In genomic region chr3:37760866-37761265, GRCm38 (mm10) we compare ENCODE assay signal across 14 mouse cellular contexts. TPM values are rescaled to one million over a fixed set of nuclear protein-coding genes. Genes with fewer than 3 reads are reported as not detected.
A peak's percentile ranks its signal among the peaks of the same experiment; 100 is the strongest.
DNase-seq lines count a peak whose midpoint lies in the region; ATAC-seq and TF ChIP-seq lines count a peak whose summit lies in the region.
"Had no signal": no experiment of that assay in that cellular context is flagged by ENCODE, and none has a peak within 500 bp of the region (broad histone marks: within the 10 kb centered on the region; RNA-seq: fewer than 3 reads in every experiment).

No protein-coding gene starts in this region.

- H3K4me3 ChIP-seq in gastrocnemius, adult 2 months = no peak overlapping the region
- H3K4me3 ChIP-seq in lung, postnatal 0 days (ENCODE audit: low read depth, low read length) = no peak overlapping the region
- no peak overlapping the region for H3K4me3 ChIP-seq in lung, adult 2 months (replicated peaks; ENCODE audit: extremely low read depth, low read depth, low read length)
- no peak overlapping the region for H3K4me3 ChIP-seq in cerebellum, adult 2 months (replicated peaks; ENCODE audit: insufficient read depth, low read depth, low read length)
- H3K4me3 ChIP-seq: heart, embryonic 13.5 days; limb, embryonic 12.5 days had no signal

- no peak for TF ChIP-seq CTCF in gastrocnemius, adult 2 months (IDR thresholded peaks at IDR 0.05)
- no peak for TF ChIP-seq CTCF in lung, postnatal 0 days (IDR thresholded peaks at IDR 0.05)
- TF ChIP-seq CTCF in lung, adult 2 months (IDR thresholded peaks at IDR 0.05; ENCODE audit: insufficient read depth, low read length) = no peak
- TF ChIP-seq CTCF in cerebellum, adult 2 months (IDR thresholded peaks at IDR 0.05; ENCODE audit: borderline replicate concordance, insufficient read depth, low read depth, low read length) = no peak

- ATAC-seq in lung, postnatal 0 days = no peak
- ATAC-seq in inflammation-experienced regulatory T-cells, adult 6 months = peak; percentile 57

- intact Hi-C loops in gastrocnemius, adult 2 months (cut with DNase I) = no loop called here
- intact Hi-C loops in gastrocnemius, postnatal 14 days (cut with DNase I; ENCODE audit: low total_unique reads) = no loop called here

- no peak overlapping the region for H3K27ac ChIP-seq in gastrocnemius, adult 2 months
- H3K27ac ChIP-seq in lung, postnatal 0 days (ENCODE audit: low read length) = no peak overlapping the region
- H3K27ac ChIP-seq in cerebellum, adult 2 months (ENCODE audit: insufficient read depth, low read length) = no peak overlapping the region
- H3K27ac ChIP-seq: heart, embryonic 13.5 days; limb, embryonic 12.5 days; macrophage had no signal

- no peak overlapping the region for H3K9ac ChIP-seq in lung, postnatal 0 days (replicated peaks; ENCODE audit: low read depth)
- H3K9ac ChIP-seq: heart, embryonic 13.5 days; limb, embryonic 12.5 days had no signal

- H3K4me2 ChIP-seq in lung, postnatal 0 days (replicated peaks; ENCODE audit: low read depth, low read length) = no peak overlapping the region
- H3K4me2 ChIP-seq: heart, embryonic 13.5 days; limb, embryonic 12.5 days had no signal

- TF ChIP-seq POLR2A in lung, adult 2 months (IDR thresholded peaks at IDR 0.05; ENCODE audit: borderline replicate concordance, extremely low read depth, low read depth, low read length) = no peak
- no peak for TF ChIP-seq POLR2A in cerebellum, adult 2 months (IDR thresholded peaks at IDR 0.05; ENCODE audit: borderline replicate concordance, insufficient read depth, low read length)

- no peaks in the 10 kb centered on the region for H3K36me3 ChIP-seq in lung, postnatal 0 days (ENCODE audit: insufficient read depth, low read length)
- H3K36me3 ChIP-seq: heart, embryonic 13.5 days; limb, embryonic 12.5 days had no signal

- H3K27me3 ChIP-seq in lung, postnatal 0 days (replicated peaks; ENCODE audit: insufficient read depth, low read length) = no peaks in the 10 kb centered on the region
- no peaks in the 10 kb centered on the region for H3K27me3 ChIP-seq in cerebellum, adult 2 months (ENCODE audit: control insufficient read depth, insufficient read depth, low read length)
- H3K27me3 ChIP-seq: heart, embryonic 13.5 days had no signal

- no peak for TF ChIP-seq EP300 in lung, postnatal 0 days (IDR thresholded peaks at IDR 0.05)

- peak; percentile 26 for DNase-seq in gastrocnemius, adult 2 months
- DNase-seq in gastrocnemius, postnatal 14 days = no peak
- peak; percentile 63 for DNase-seq in lung, postnatal 0 days (ENCODE audit: low spot score)
- DNase-seq in lung, adult 2 months = no peak
- peak; percentile 57 for DNase-seq in thymus, postnatal 14 days
- DNase-seq in cerebellum, adult 2 months = no peak
- DNase-seq in cerebellum, postnatal 14 days = no peak
- DNase-seq: cerebellum, postnatal 10 days; layer of hippocampus, adult 9-11 months; right cerebral cortex, adult 18-20 months had no signal

- 48% methylated on average over 6 of the region's 6 CpGs for WGBS in lung, postnatal 0 days
- WGBS in lung, adult 2 months = 36% methylated on average over 6 of the region's 6 CpGs
- WGBS in cerebellum, adult 2 months = 86% methylated on average over 6 of the region's 6 CpGs

- H3K9me3 ChIP-seq in lung, postnatal 0 days (ENCODE audit: low read length) = no peaks in the 10 kb centered on the region
- H3K9me3 ChIP-seq: heart, embryonic 13.5 days had no signal

- peaks cover 9% of the 10 kb centered on the region for H3K4me1 ChIP-seq in lung, postnatal 0 days (ENCODE audit: insufficient read depth, low read depth, low read length)
- peaks cover 10% of the 10 kb centered on the region for H3K4me1 ChIP-seq in lung, adult 2 months (ENCODE audit: control insufficient read depth, insufficient read depth, low read length)
- H3K4me1 ChIP-seq in cerebellum, adult 2 months (ENCODE audit: control insufficient read depth, insufficient read depth, low read length) = no peaks in the 10 kb centered on the region; the same call in 1 of the 2 replicates

RNA-seq across cellular contexts. Expression of gene Gm5148, which starts 36.6 kb away (rescaled TPM):
- total RNA-seq in gastrocnemius, adult 2 months (2021) = under 1 TPM in 1 of 2 experiments, not detected in 1; 0.25 TPM
- total RNA-seq in gastrocnemius, postnatal 14 days (2021) = under 1 TPM in 1 of 2 experiments, not detected in 1; 0.27 TPM
- 10.1 and 11.7 TPM in 2 replicates for polyA plus RNA-seq in lung, postnatal 0 days (2015; fragmentation: Nextera tagmentation; extraction: Ambion mirVana)
- 7.1 and 9.5 TPM in 2 replicates for polyA plus RNA-seq in lung, adult 2 months (2012; rRNA removed)
- polyA plus RNA-seq in inflammation-experienced regulatory T-cells, adult 6 months (2017; shearing (Covaris generic)) = 1 to 10 TPM; 1.0 to 2.0 (median 1.6) TPM
- polyA plus RNA-seq in cerebellum, adult 2 months (2012; rRNA removed) = 17.5 and 18.4 TPM in 2 replicates

Comparison
In these comparisons a context has a peak if more than half of its experiments do, and no peak if none do; other contexts are left out.
1. DNase-seq: peak in gastrocnemius, adult 2 months (single experiment), lung, postnatal 0 days (single experiment) and thymus, postnatal 14 days (single experiment); none in gastrocnemius, postnatal 14 days (single experiment), lung, adult 2 months (single experiment), cerebellum, adult 2 months (0 of 2) and cerebellum, postnatal 14 days (0 of 2).